Mouse (Mus musculus): ENCODE measurements at regions not wholly inside any gene's neighbourhood (a gene's known extent, or its start where the extent isn't known, plus 50 kb on each side); places are given as distances from the start of the nearest gene placed in this dataset.
"Not testable (repeated sequence)": the region's sequence is repeated elsewhere in the genome, so short reads cannot be mapped to it uniquely, and the experiment has no call there.

DNA sequence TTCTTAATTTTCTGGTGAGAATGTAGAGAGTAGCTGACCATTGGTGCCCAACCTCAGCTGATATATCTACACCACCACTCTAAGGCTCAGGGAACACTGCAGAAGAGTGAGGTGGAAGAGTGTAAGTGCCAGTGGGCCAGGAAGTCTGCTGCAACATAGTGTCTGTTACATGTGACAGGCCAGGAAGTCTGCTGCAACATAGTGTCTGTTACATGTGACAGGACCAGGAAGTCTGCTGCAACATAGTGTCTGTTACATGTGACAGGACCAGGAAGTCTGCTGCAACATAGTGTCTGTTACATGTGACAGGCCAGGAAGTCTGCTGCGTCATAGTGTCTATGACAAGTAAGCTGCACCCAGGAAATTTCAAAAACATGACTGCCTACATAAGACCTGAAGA lies 111.4 kb upstream of the Kctd3 start:
- WGBS: 98% methylated on average over 1 of the region's 1 CpGs

DNA sequence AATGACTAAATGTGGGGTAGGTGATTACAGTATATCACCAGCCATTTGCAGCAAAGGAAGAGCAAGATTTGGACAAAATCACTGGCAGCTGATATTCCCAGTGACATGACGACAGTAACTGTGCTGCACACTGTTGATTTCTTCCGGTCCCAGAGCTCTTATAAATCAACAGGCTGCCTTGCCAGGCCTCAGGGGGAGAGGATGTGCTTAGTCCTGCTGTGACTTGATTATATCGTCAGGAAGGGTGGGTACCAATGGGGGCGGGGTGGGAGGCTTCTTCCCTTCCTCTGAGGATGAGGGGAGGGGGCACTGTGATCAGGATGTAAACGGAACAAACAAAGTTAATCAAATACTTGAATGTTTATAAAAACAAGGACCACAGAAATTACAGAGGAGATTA lies 110.9 kb upstream of the Kctd3 start:
- Histone ChIP-seq H3K9ac (no peak overlapping the region), H3K4me3 (no peak overlapping the region), H3K4me2 (replicated peaks) (no peak overlapping the region), H3K27ac (no peak overlapping the region), H3K27me3 (replicated peaks) (no peaks in the 10 kb centered on the region), H3K4me1 (no peaks in the 10 kb centered on the region), H3K36me3 (no peaks in the 10 kb centered on the region), H3K9me3 (no peaks in the 10 kb centered on the region)
- ATAC-seq (ENCODE audit: low FRiP score, low read depth): no peak
- 42% methylated on average over 5 of the region's 5 CpGs for WGBS

More for the DNA sequence above, 111.4 kb upstream of the Kctd3 start:
- not testable (repeated sequence) for H3K4me2 ChIP-seq (replicated peaks); H3K27me3 ChIP-seq (replicated peaks); H3K4me1 ChIP-seq; ATAC-seq (ENCODE audit: low FRiP score, low read depth); H3K4me3 ChIP-seq; H3K9ac ChIP-seq; H3K9me3 ChIP-seq; H3K36me3 ChIP-seq; H3K27ac ChIP-seq

GRCm38 (mm10) chr1:189115914-189116313 lies 108.3 kb upstream of the Kctd3 start:
- 82% methylated on average over 8 of the region's 8 CpGs for whole genome bisulfite sequencing
- no peak for ATAC-seq (ENCODE audit: low FRiP score, low read depth)
- Histone ChIP-seq H3K4me2 (replicated peaks) (no peak overlapping the region), H3K27me3 (replicated peaks) (no peaks in the 10 kb centered on the region), H3K4me3 (no peak overlapping the region), H3K9me3 (no peaks in the 10 kb centered on the region), H3K4me1 (no peaks in the 10 kb centered on the region), H3K36me3 (no peaks in the 10 kb centered on the region), H3K9ac (no peak overlapping the region), H3K27ac (no peak overlapping the region)

DNA sequence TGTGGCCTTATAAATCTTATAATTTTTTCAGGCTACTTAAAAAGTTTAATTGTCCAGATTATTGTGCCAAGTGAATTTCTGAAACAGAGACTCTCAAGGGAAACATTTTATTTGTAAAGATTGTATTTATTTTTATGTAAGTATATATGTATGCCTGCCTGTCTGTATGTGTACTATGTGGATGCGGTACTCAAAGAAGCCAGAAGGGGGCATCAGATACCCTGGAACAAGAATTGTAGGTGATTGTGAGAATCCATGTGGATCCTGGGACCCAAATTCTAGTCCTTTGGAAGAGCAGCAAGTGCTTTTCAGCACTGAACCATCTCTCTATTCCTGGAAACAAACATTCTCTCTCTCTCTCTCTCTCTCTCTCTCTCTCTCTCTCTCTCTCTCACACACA lies 107.6 kb upstream of the Kctd3 start:
- H3K27ac ChIP-seq: no peak overlapping the region
- H3K4me1 ChIP-seq: no peaks in the 10 kb centered on the region
- no peak overlapping the region for H3K9ac ChIP-seq
- ATAC-seq (ENCODE audit: low FRiP score, low read depth): no peak
- no peak overlapping the region for H3K4me3 ChIP-seq
- H3K4me2 ChIP-seq (replicated peaks): no peak overlapping the region
- no peaks in the 10 kb centered on the region for H3K27me3 ChIP-seq (replicated peaks)
- no peaks in the 10 kb centered on the region for H3K9me3 ChIP-seq
- no peaks in the 10 kb centered on the region for H3K36me3 ChIP-seq
- WGBS: 95% methylated on average over 1 of the region's 1 CpGs

DNA sequence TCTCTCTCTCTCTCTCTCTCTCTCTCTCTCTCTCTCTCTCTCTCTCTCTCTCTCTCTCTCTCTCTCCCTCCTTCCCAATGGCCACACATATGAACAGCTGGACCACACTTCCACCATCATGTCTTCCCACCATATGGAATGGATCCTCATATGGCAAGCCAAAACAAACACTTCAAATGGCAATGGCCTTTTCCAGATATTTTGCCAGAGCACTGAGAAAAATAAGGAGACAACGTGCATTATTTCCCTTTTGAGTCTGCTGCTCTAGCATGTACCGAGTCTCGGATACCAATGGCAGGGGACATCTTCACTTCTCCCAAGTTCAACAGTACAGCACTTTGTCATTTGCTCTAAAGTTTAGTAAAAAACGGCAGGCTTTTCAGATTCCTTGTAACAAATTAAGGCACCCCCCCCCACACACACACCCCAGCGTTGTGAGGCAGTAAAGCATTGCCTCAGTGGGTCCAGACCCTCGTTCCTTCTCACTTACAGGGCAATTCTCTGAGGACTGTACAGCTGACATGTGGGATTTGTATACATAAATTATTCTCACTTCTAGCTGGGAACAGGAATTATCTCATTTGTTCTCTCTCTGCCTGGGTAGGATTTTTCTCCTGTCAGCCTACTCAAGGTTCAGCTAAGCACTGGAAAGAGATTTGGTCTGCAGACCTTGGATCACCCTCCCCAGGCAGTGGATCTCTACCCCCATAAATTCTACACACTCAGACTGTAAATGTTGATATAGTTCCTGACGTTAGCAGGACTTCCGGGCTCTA lies 100.8 kb upstream of the Kctd3 start:
- no peak for ATAC-seq (ENCODE audit: low FRiP score, low read depth)
- Histone ChIP-seq H3K9ac (no peak overlapping the region), H3K27me3 (replicated peaks) (no peaks in the 10 kb centered on the region), H3K4me1 (peaks cover 5% of the 10 kb centered on the region), H3K4me2 (replicated peaks) (no peak overlapping the region), H3K36me3 (no peaks in the 10 kb centered on the region), H3K9me3 (no peaks in the 10 kb centered on the region), H3K27ac (no peak overlapping the region), H3K4me3 (no peak overlapping the region)
- WGBS: 66% methylated on average over 8 of the region's 8 CpGs

GRCm38 (mm10) chr1:189107841-189108240 lies 100.2 kb upstream of the Kctd3 start:
- Histone ChIP-seq H3K27ac (no peak overlapping the region), H3K27me3 (replicated peaks) (no peaks in the 10 kb centered on the region), H3K36me3 (no peaks in the 10 kb centered on the region), H3K4me1 (peaks cover 5% of the 10 kb centered on the region), H3K4me2 (replicated peaks) (peak overlapping the region; percentile 25; the same call in 1 of the 2 replicates), H3K4me3 (no peak overlapping the region), H3K9ac (no peak overlapping the region), H3K9me3 (no peaks in the 10 kb centered on the region)
- ATAC-seq (ENCODE audit: low FRiP score, low read depth): 0 out of 2 replicates have a peak, but pooled peaks have one; percentile 25
- WGBS: 55% methylated on average over 8 of the region's 8 CpGs

GRCm38 (mm10) chr1:189107156-189107555 lies 99.5 kb upstream of the Kctd3 start:
- H3K4me3 ChIP-seq: no peak overlapping the region
- WGBS: 93% methylated on average over 3 of the region's 3 CpGs
- H3K4me1 ChIP-seq: peaks cover 5% of the 10 kb centered on the region
- H3K36me3 ChIP-seq: no peaks in the 10 kb centered on the region
- no peaks in the 10 kb centered on the region for H3K9me3 ChIP-seq
- no peak overlapping the region for H3K9ac ChIP-seq
- no peak overlapping the region for H3K27ac ChIP-seq
- no peaks in the 10 kb centered on the region for H3K27me3 ChIP-seq (replicated peaks)
- ATAC-seq (ENCODE audit: low FRiP score, low read depth): no peak
- no peak overlapping the region for H3K4me2 ChIP-seq (replicated peaks)

DNA sequence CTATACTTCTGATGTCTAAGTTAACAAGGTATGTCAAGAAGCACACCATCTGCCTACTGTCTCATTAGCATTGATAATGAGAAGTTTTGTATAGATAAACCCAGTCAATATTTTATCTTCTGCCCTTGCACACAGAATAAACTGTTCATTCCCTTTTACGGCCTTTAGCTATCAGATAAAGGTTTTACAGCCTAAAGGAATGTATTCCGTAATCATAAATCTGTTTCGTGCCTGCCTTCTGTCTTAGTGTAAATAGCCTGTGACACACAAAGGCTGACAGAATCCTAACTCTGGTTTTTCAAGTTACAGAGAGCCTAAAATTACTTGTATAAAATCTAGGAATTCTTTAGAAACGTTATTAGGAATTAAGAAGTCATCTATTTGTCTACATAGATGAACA lies 97.6 kb upstream of the Kctd3 start:
- WGBS: 48% methylated on average over 4 of the region's 4 CpGs
- peaks cover 5% of the 10 kb centered on the region for H3K4me1 ChIP-seq
- H3K4me3 ChIP-seq: no peak overlapping the region
- H3K27me3 ChIP-seq (replicated peaks): no peaks in the 10 kb centered on the region
- no peak overlapping the region for H3K27ac ChIP-seq
- H3K4me2 ChIP-seq (replicated peaks): no peak overlapping the region
- H3K9me3 ChIP-seq: no peaks in the 10 kb centered on the region
- no peak for ATAC-seq (ENCODE audit: low FRiP score, low read depth)
- H3K9ac ChIP-seq: no peak overlapping the region
- H3K36me3 ChIP-seq: no peaks in the 10 kb centered on the region

DNA sequence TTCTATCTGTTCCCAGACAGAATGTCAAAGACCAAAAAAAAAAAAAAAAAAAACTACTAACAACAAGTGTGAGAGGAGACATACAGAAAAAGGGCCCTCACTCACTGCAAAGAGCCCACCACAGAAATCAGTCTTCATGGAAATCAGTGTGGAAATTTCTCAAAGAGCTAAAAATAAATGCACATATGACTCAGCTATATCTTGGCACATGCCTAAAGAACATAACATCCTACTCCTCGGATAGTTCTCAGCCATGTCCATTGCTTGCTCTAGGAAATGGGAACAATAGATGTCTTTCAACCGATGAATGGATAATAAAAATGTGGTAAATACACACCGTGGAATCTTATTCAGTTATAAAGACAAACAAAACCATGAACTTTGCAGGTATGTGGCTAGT lies 95.1 kb upstream of the Kctd3 start:
- H3K4me2 ChIP-seq (replicated peaks): no peak overlapping the region
- whole genome bisulfite sequencing: 73% methylated on average over 3 of the region's 3 CpGs
- no peak overlapping the region for H3K4me3 ChIP-seq
- no peaks in the 10 kb centered on the region for H3K9me3 ChIP-seq
- no peak overlapping the region for H3K9ac ChIP-seq
- H3K27ac ChIP-seq: no peak overlapping the region
- H3K4me1 ChIP-seq: peaks cover 3% of the 10 kb centered on the region; the same call in 1 of the 2 replicates
- no peaks in the 10 kb centered on the region for H3K36me3 ChIP-seq
- no peaks in the 10 kb centered on the region for H3K27me3 ChIP-seq (replicated peaks)
- no peak for ATAC-seq (ENCODE audit: low FRiP score, low read depth)

- Histone ChIP-seq H3K4me3 (no peak overlapping the region), H3K36me3 (no peaks in the 10 kb centered on the region)
- 62% methylated on average over 2 of the region's 2 CpGs for WGBS
These were observed 91.5 kb upstream of the Kctd3 start for GRCm38 (mm10) chr1:189099121-189099520.

GRCm38 (mm10) chr1:189092819-189093218 lies 85.2 kb upstream of the Kctd3 start:
- Histone ChIP-seq H3K9ac (no peak overlapping the region), H3K4me3 (no peak overlapping the region), H3K4me2 (replicated peaks) (no peak overlapping the region), H3K9me3 (no peaks in the 10 kb centered on the region), H3K36me3 (no peaks in the 10 kb centered on the region), H3K27me3 (replicated peaks) (no peaks in the 10 kb centered on the region), H3K4me1 (no peaks in the 10 kb centered on the region), H3K27ac (no peak overlapping the region)
- 89% methylated on average over 3 of the region's 3 CpGs for WGBS
- ATAC-seq (ENCODE audit: low FRiP score, low read depth): no peak

More at GRCm38 (mm10) chr1:189099121-189099520, 91.5 kb upstream of the Kctd3 start:
- Histone ChIP-seq H3K9ac (no peak overlapping the region), H3K27ac (no peak overlapping the region), H3K4me1 (no peaks in the 10 kb centered on the region), H3K9me3 (no peaks in the 10 kb centered on the region), H3K27me3 (replicated peaks) (no peaks in the 10 kb centered on the region), H3K4me2 (replicated peaks) (no peak overlapping the region)
- ATAC-seq (ENCODE audit: low FRiP score, low read depth): no peak

DNA sequence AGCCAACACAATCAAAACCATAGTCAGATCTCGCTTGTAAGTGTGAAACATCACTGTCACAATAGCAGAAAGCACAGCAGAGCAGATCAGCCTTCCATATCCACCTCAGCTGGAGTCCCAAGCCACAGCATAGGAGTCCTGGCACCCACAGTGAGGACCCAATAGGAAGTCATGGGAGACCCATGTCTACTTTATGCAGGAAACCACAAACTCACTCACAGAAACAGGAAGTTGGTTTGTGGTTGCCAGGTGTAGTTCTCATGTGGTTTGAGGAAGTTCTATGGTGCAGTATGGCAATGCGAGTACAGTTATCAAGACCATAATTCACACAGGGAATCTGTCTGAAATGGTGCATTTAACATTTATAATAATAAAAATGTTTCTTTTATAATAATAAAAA lies 77.6 kb upstream of the Kctd3 start:
- 92% methylated on average over 2 of the region's 2 CpGs for WGBS
- no peaks in the 10 kb centered on the region for H3K4me1 ChIP-seq

GRCm38 (mm10) chr1:189081267-189081666 lies 73.6 kb upstream of the Kctd3 start:
- H3K4me3 ChIP-seq: no peak overlapping the region
- no peak for ATAC-seq (ENCODE audit: low FRiP score, low read depth)

More for the DNA sequence above, 77.6 kb upstream of the Kctd3 start:
- Histone ChIP-seq H3K27ac (no peak overlapping the region), H3K4me3 (no peak overlapping the region), H3K9ac (no peak overlapping the region), H3K36me3 (no peaks in the 10 kb centered on the region), H3K4me2 (replicated peaks) (no peak overlapping the region), H3K9me3 (0 out of 2 replicates have a peak, but pooled peaks cover 7% of the 10 kb centered on the region), H3K27me3 (replicated peaks) (no peaks in the 10 kb centered on the region)
- no peak for ATAC-seq (ENCODE audit: low FRiP score, low read depth)

More at GRCm38 (mm10) chr1:189081267-189081666, 73.6 kb upstream of the Kctd3 start:
- H3K9ac ChIP-seq: no peak overlapping the region
- H3K4me1 ChIP-seq: no peaks in the 10 kb centered on the region
- H3K27me3 ChIP-seq (replicated peaks): no peaks in the 10 kb centered on the region
- H3K4me2 ChIP-seq (replicated peaks): no peak overlapping the region
- H3K9me3 ChIP-seq: 0 out of 2 replicates have a peak, but pooled peaks cover 7% of the 10 kb centered on the region
- no peaks in the 10 kb centered on the region for H3K36me3 ChIP-seq
- no peak overlapping the region for H3K27ac ChIP-seq
- WGBS: 52% methylated on average over 2 of the region's 2 CpGs
